Mouse (Mus musculus): Measurements from ENCODE around the gene Zhx3. TPM values are rescaled to one million over a fixed set of nuclear protein-coding genes. Genes with fewer than 3 reads are reported as not detected.

Zhx3 gene
- total and polyA plus RNA-seq, 2 experiments, result 12.3 to 33.5 TPM

DNA sequence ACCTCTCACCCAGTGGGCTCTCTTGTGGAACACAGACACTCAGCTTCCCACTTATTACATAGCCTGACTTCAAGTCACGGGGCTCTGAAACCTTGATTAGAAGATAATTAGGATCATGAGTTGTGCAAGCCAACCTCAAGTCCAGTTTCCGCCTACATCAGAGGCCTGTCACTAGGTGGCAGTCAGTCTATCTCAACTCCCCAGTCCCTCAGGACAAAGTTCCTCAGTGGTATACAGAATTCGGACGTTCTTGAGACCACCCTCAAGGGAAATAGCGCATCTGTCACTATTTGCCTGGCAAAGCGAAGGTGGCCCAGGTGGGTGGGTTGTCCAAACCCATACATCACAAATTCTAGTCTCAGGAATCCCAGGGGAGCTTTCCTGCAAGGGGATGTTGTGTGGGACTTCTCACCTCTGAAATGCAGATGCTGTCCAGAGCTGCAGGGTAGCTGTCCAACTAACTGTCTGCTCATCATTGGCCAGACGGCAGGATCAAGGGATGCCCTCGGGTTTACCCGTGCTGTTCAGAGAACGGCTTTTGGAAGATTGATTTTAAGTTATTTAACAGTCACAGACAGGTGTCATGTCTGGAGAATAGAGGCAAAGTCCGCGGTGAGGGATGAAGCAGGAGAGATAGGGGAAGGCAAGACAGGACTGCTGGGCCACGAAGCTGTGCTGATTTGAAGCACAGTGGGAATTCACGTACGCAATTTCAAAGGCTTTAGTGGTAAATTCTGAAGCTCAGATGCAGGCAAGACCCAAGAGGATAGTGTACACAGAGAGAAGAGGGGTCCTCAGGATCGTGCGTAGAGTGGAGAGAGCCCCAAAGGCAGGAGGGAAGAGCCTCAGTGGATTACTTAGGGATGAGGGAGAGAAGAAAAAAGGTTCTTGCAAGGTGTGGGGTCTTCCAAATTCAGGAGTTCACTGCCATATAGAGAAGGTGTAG, 142.7 kb downstream of the Zhx3 start:
- H3K36me3 ChIP-seq (ENCODE audit: control insufficient read depth, insufficient read depth, low read length), result no peaks in the 10 kb centered on the region
- peaks cover 33% of the 10 kb centered on the region for H3K4me1 ChIP-seq (ENCODE audit: control insufficient read depth, insufficient read depth, low read length)
- peak overlapping the region; percentile 98 for H3K27ac ChIP-seq (replicated peaks; ENCODE audit: insufficient read depth, low read depth, low read length)
- whole genome bisulfite sequencing, result 12% methylated on average over 17 of the region's 17 CpGs
- H3K79me2 ChIP-seq (ENCODE audit: control insufficient read depth, insufficient read depth, low read length), result peaks cover 29% of the 10 kb centered on the region
- TF ChIP-seq CTCF (IDR thresholded peaks at IDR 0.05; ENCODE audit: low read depth, low read length), result peak; percentile 57; the same call in 1 of the 2 replicates
- no peak for TF ChIP-seq POLR2A (IDR thresholded peaks at IDR 0.05; ENCODE audit: extremely low read depth, insufficient read depth, low read length)
- peak; percentile 90 for DNase-seq (ENCODE audit: extremely low read depth, low read depth, low spot score)
- H3K9ac ChIP-seq (ENCODE audit: low read depth, low read length), result peak overlapping the region; percentile 96
- H3K27me3 ChIP-seq (ENCODE audit: control insufficient read depth, insufficient read depth, low read length), result no peaks in the 10 kb centered on the region
- H3K4me3 ChIP-seq (ENCODE audit: insufficient read depth, low read depth, low read length), result peak overlapping the region; percentile 99

GRCm38 (mm10) chr2:160729436-160729835, 143.4 kb downstream of the Zhx3 start:
- WGBS, result 22% methylated on average over 2 of the region's 2 CpGs
- no peak overlapping the region for H3K4me3 ChIP-seq (ENCODE audit: insufficient read depth, low read depth, low read length)
- H3K36me3 ChIP-seq (ENCODE audit: control insufficient read depth, insufficient read depth, low read length), result peaks cover 2% of the 10 kb centered on the region; the same call in 1 of the 2 replicates
- TF ChIP-seq POLR2A (IDR thresholded peaks at IDR 0.05; ENCODE audit: extremely low read depth, insufficient read depth, low read length) (no peak), CTCF (IDR thresholded peaks at IDR 0.05; ENCODE audit: low read depth, low read length) (no peak)
- peak overlapping the region; percentile 32 for H3K27ac ChIP-seq (replicated peaks; ENCODE audit: insufficient read depth, low read depth, low read length)
- peaks cover 22% of the 10 kb centered on the region for H3K79me2 ChIP-seq (ENCODE audit: control insufficient read depth, insufficient read depth, low read length)
- H3K27me3 ChIP-seq (ENCODE audit: control insufficient read depth, insufficient read depth, low read length), result no peaks in the 10 kb centered on the region
- DNase-seq (ENCODE audit: extremely low read depth, low read depth, low spot score), result peak; percentile 54
- H3K4me1 ChIP-seq (ENCODE audit: control insufficient read depth, insufficient read depth, low read length), result peaks cover 27% of the 10 kb centered on the region
- H3K9ac ChIP-seq (ENCODE audit: low read depth, low read length), result no peak overlapping the region

- WGBS, result 94% methylated on average over 3 of the region's 3 CpGs
Observed at GRCm38 (mm10) chr2:160728972-160729371, 143.8 kb downstream of the Zhx3 start.

GRCm38 (mm10) chr2:160725877-160726864, 146.6 kb downstream of the Zhx3 start:
- peaks cover 20% of the 10 kb centered on the region for H3K36me3 ChIP-seq (ENCODE audit: control insufficient read depth, insufficient read depth, low read length)
- H3K9ac ChIP-seq (ENCODE audit: low read depth, low read length), result no peak overlapping the region
- no peak for TF ChIP-seq CTCF (IDR thresholded peaks at IDR 0.05; ENCODE audit: low read depth, low read length)
- no peak for TF ChIP-seq POLR2A (IDR thresholded peaks at IDR 0.05; ENCODE audit: extremely low read depth, insufficient read depth, low read length)
- WGBS, result 77% methylated on average over 6 of the region's 6 CpGs
- no peaks in the 10 kb centered on the region for H3K27me3 ChIP-seq (ENCODE audit: control insufficient read depth, insufficient read depth, low read length)
- H3K79me2 ChIP-seq (ENCODE audit: control insufficient read depth, insufficient read depth, low read length), result no peaks in the 10 kb centered on the region; the same call in 1 of the 2 replicates
- peaks cover 10% of the 10 kb centered on the region; the same call in 1 of the 2 replicates for H3K4me1 ChIP-seq (ENCODE audit: control insufficient read depth, insufficient read depth, low read length)
- no peak overlapping the region for H3K4me3 ChIP-seq (ENCODE audit: insufficient read depth, low read depth, low read length)
- H3K27ac ChIP-seq (replicated peaks; ENCODE audit: insufficient read depth, low read depth, low read length), result peak overlapping the region; percentile 5; the same call in 1 of the 2 replicates
- DNase-seq (ENCODE audit: extremely low read depth, low read depth, low spot score), result peak; percentile 34

More at GRCm38 (mm10) chr2:160728972-160729371, 143.8 kb downstream of the Zhx3 start:
- Histone ChIP-seq H3K9ac (ENCODE audit: low read depth, low read length) (no peak overlapping the region), H3K27ac (replicated peaks; ENCODE audit: insufficient read depth, low read depth, low read length) (peak overlapping the region; percentile 32), H3K4me1 (ENCODE audit: control insufficient read depth, insufficient read depth, low read length) (peaks cover 23% of the 10 kb centered on the region), H3K4me3 (ENCODE audit: insufficient read depth, low read depth, low read length) (no peak overlapping the region), H3K79me2 (ENCODE audit: control insufficient read depth, insufficient read depth, low read length) (peaks cover 19% of the 10 kb centered on the region), H3K36me3 (ENCODE audit: control insufficient read depth, insufficient read depth, low read length) (peaks cover 5% of the 10 kb centered on the region; the same call in 1 of the 2 replicates), H3K27me3 (ENCODE audit: control insufficient read depth, insufficient read depth, low read length) (no peaks in the 10 kb centered on the region)
- DNase-seq (ENCODE audit: extremely low read depth, low read depth, low spot score), result no peak
- TF ChIP-seq POLR2A (IDR thresholded peaks at IDR 0.05; ENCODE audit: extremely low read depth, insufficient read depth, low read length), result no peak
- TF ChIP-seq CTCF (IDR thresholded peaks at IDR 0.05; ENCODE audit: low read depth, low read length), result no peak

- H3K9ac ChIP-seq (ENCODE audit: low read depth, low read length), result no peak overlapping the region
- no peak overlapping the region for H3K4me3 ChIP-seq (ENCODE audit: insufficient read depth, low read depth, low read length)
- peaks cover 33% of the 10 kb centered on the region for H3K36me3 ChIP-seq (ENCODE audit: control insufficient read depth, insufficient read depth, low read length)
- TF ChIP-seq CTCF (IDR thresholded peaks at IDR 0.05; ENCODE audit: low read depth, low read length) (no peak), POLR2A (IDR thresholded peaks at IDR 0.05; ENCODE audit: extremely low read depth, insufficient read depth, low read length) (no peak)
- no peaks in the 10 kb centered on the region for H3K79me2 ChIP-seq (ENCODE audit: control insufficient read depth, insufficient read depth, low read length)
- H3K27me3 ChIP-seq (ENCODE audit: control insufficient read depth, insufficient read depth, low read length), result no peaks in the 10 kb centered on the region
- 0 out of 2 replicates have a peak, but pooled peaks cover under 1% of the 10 kb centered on the region for H3K4me1 ChIP-seq (ENCODE audit: control insufficient read depth, insufficient read depth, low read length)
- H3K27ac ChIP-seq (replicated peaks; ENCODE audit: insufficient read depth, low read depth, low read length), result no peak overlapping the region
- DNase-seq (ENCODE audit: extremely low read depth, low read depth, low spot score), result no peak
- WGBS, result 86% methylated on average over 5 of the region's 5 CpGs
Observed at GRCm38 (mm10) chr2:160724536-160724935, 148.3 kb downstream of the Zhx3 start.

Measured in liver, adult 2 months (tissue).